Mouse (Mus musculus) T-helper 1 cell (primary cell): ENCODE data around the gene Fibcd1.

Experiments
- in situ Hi-C: fragments of 300-600 bp; cut with MboI, MseI; formaldehyde crosslinking; loops from one replicate; pipeline ENCODE4 v1.15.1; 2025; ENCODE audit warnings: high pct_unique_total_duplicates

Gene Fibcd1

DNA sequence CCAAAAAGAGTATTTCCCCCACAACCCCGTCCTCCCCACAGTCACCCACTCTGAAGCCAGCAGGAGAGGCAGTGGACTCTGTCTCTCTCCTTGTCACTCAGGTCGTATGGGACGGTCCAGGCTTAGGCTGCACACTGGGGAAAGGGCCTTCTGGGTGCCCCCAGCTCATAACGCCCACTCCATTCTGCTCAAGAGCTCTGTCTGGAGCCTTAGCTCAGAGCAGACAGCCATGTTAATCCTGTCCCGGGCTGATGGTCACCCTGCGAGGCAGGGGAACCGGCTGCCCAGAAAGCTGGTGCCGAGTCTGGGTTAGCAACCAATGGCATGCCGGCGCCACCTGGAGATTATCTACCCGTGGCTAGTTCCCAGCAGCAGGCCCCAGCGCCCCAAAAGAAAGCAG is 12.7 kb upstream of the Fibcd1 start:
- in situ Hi-C loops = no loop called here

- in situ Hi-C loops = no loop called here
These were observed 11.4 kb upstream of the Fibcd1 start for GRCm38 (mm10) chr2:31857180-31857579.

- in situ Hi-C loops = no loop called here
These were observed 10.2 kb upstream of the Fibcd1 start for GRCm38 (mm10) chr2:31855991-31856390.

DNA sequence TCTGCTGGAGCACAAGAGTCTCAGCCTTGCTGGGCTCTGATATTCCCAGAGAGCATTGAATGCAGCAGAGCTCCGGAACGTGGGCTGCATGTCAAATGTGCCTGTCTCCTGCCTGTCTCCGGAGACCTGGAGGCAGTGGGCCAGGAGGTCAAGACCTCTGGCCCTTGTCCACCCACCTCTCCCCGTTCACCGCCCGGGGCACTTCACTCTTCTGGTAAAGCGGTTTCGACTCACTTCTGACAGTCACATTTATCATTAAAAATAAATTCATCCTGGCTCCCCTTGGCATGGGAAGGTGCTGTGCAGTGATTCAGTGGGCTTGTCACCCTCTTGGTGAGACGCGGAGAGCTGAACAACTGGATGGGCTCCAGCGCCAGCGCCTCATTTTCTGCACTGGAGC is 4.3 kb upstream of the Fibcd1 start:
- in situ Hi-C loops = no loop called here

GRCm38 (mm10) chr2:31847908-31848307 is 2.1 kb upstream of the Fibcd1 start:
- in situ Hi-C loops = no loop called here

- in situ Hi-C loops = no loop called here
These were observed 1.2 kb upstream of the Fibcd1 start for GRCm38 (mm10) chr2:31846692-31847660.

DNA sequence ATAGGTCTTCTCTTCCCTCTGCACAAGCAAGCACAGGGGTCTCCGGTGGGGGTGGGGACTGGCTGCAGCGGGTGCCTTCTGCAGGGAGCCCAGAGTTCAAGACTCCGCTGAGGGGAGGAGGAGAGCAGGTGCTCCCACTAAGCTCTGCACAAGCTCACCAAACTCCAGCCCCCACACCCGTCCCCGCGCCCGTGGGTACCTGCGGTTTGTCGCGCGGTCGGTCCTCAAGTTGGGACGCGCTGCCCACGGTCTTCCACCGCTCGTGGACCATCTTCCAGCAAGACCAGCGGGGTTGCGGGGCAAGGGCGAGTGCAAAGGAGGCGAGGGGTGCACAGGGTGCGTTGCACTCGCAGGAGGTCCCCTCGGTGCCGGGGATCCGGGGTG is 301 bp downstream of the Fibcd1 start:
- in situ Hi-C loops = no loop called here

GRCm38 (mm10) chr2:31844729-31845136 is 1.1 kb downstream of the Fibcd1 start:
- in situ Hi-C loops = no loop called here

- in situ Hi-C loops = no loop called here
These were observed 6.9 kb downstream of the Fibcd1 start for GRCm38 (mm10) chr2:31838868-31839267.

GRCm38 (mm10) chr2:31836985-31837384 is 8.8 kb downstream of the Fibcd1 start:
- in situ Hi-C loops = no loop called here

- in situ Hi-C loops = no loop called here
These were observed 9.7 kb downstream of the Fibcd1 start for GRCm38 (mm10) chr2:31836091-31836490.

DNA sequence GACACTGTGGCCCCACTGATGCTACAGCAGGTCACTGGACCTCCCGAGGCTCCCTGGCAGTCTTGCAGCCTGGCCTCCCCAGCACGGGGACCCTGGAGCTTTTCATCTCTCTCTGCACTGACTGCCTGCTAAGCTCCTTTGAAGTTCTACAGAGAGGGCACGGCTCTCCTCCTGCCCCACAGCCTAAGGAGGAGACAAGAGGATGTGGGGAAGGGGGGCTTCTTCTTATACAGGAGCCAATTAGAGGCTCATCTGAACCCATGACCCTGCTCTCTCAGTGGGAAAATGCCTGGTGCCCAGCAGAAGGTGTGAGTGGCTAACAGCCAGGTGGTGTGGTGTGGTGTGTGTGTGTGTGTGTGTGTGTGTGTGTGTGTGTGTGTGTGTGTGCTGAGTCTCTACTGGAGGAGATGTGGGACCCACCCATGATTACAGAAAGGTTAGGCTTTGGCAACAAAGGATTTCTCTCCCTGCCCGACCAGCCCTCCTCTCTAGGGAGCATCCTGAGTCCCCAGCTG is 17.4 kb downstream of the Fibcd1 start:
- in situ Hi-C loops = no loop called here

DNA sequence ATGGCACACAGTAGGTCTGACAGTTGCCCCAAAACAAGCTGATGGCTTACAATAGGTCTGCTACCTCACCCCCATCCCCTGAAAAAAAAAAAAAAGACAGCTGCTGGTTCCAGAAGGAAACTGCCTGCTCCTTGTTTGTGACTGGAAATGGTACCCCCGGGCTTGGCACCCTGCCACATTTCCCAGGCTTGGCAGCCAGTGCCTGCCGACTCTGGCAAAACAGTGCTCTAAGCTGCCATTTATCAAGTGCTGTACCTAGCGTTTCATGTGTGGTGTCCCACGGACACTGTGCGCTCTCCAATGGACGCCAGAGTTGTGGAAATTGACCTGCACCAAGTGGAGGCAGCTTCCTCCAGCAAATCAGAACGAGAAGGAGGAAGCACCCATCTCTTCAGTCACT is 17.9 kb downstream of the Fibcd1 start:
- in situ Hi-C loops = no loop called here

DNA sequence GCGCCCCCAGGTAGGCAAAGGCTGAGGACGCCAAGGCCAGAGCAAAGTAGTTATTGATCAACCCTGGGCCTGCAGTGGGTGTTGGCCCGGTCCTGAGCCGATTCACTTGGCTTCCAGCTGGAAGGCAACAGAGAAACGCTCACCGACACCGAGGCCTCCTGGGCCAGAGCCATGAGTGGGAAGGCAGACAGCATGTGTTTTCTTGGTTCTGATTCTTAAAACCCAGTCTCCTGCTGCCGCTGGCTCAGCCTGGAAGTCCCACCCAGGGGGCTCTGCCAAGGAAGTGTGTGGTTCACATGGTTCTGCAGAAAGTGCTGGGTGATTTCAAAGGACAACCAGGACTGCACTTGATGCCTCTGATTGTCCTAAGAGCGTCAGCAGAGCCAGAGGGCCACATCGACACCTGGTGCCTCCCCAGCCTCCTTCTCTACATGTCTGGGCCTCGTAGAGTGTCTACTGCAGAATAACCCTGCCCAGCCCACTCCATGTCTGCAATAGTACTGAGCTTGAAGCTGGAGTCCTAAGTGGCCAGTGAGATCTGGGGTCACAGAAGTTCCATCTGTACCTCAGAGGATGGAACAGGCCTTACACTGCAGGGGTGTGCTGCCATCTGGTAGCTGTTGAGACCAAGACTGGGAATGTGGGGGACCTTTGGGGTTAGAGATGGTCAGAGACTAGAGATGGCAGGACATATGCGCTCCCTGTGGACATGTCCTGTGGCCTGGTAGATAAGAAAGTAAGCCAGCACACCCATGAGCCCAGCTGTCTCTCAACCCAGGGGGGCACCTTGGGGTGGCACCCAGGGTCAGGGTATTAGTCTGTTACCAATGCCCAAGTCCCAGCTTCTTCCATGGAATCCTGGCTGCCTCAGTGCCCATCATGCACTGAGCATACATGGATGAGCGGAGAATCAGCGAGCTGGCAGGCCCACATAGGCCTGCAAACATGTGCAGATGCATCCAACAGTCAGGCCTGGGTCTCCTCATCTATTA is 19.4 kb downstream of the Fibcd1 start:
- in situ Hi-C loops = no loop called here

DNA sequence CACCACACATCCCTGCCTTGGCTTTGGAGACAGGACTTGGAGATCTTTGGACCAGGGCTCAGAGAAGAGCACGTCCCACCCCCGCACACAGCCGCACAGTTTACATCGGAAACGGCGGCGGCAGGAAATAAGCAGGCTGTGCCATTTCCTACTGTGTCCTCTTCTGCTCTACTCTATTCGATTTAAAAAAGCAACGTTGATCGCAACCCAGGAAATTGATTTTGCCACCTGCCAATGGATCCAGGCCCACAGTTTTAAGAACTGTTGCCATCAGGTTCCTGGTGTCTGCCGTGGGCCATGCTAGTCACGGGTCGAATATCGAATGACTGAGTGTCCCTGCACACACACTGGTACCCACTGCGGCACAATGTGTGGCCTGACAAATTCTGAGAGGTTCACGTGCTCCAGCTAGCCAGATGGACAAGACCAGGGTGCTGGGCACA is 20.3 kb downstream of the Fibcd1 start:
- in situ Hi-C loops = no loop called here

DNA sequence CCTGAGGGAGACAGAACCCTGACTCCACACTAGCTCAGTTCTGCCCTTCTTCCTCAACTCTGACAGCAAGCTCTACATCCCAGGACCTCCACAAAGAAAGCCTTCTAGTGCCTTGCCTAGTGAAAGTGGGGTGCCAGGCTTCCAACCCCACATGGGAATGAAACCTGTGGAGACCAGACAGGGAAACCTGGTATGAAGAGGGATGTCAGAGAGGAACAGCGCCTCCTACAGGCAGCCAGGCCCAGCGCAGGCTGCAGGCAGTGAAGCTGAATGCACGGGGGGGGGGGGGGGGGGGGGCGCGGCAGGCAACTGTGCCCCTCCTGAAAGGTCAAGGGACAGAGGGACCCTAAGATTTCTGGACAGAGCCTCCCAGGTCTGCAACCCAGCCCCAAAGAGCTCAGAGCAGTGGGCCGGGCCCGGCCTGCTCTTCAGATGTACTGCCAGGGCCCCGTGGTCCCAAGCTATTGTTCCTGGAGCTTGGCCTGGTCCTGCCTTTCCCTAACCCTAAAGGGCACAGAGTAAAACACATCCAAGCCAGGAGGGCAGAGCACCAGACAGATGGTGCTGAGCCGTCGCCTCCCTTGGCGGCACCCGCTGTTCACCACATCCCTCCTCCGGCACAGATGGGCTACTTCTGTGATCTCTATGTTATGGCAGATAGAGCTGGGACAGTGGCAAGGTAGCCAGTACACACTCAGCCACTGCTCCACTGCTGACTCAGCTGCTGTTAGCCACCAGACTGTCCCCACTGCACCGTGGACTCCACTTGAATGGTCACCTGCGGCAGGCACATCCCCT is 21.7 kb downstream of the Fibcd1 start:
- in situ Hi-C loops = no loop called here

DNA sequence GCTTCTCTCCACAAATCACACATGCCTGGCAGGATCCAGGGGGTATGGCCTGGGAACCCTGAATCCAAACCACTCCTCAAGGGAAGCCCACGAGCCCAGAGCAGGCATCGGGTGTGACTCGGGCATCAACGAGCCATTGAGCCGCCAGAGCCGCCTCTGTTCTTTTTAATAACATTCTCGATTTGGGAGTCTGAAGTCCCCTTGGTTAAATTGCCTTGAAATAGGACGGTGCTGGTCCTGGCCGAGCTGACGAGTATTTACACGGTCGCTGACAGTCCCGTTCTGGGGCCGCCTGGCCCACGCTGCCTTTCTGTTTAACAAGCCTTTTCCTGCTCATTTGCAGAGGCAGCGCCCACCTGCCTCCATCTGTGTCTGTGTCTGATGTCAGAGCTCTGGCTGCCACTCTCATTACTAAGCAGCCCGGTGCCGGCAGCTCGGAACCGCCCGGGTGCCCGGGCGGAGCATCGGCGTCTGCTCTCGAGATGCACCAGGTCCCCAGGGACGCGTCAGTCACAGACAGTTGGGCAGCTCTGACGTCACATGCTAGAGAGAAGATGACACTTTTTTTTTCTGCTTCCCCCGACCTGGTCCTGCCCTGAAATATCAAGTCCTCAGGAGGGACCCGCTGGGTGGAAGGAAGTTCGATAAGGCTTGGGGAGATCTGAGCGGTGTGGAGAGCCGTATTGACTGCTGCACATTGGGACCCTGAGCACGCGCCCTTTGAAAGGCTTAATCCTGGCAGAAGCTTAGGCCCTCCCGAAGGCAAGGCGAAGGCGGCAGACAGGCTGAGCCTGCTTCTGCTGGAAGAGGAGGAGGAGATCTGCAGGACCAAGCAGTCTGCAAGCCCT is 23.1 kb downstream of the Fibcd1 start:
- in situ Hi-C loops = no loop called here

GRCm38 (mm10) chr2:31815367-31815766 is 30.4 kb downstream of the Fibcd1 start:
- in situ Hi-C loops = loop anchor here (5.0 kb wide), 1 partner anchor 107 kb away; no protein-coding TSS in a partner anchor

DNA sequence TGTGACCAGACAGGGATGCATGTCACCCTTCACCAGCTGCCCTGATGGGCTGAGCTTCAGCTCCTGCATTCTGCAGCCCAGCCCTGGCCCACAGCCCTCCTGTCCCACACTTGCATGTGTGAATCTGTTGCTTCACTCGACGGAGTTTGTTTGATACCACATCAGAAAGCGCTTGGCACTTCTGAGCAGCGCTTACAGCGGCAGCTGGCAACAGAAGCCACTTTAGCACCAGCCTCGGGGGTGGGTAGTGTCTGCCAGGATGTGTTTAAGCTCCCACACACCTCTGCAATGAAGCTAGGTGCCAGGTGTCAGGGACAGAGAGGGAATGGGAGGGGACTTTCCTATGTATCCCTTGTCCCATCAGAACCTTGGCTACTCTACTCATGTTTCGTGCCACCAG is 31.1 kb downstream of the Fibcd1 start:
- in situ Hi-C loops = loop anchor here (5.0 kb wide), 2 partner anchors 73 to 108 kb away; partner anchors contain the start of gene Lamc3

GRCm38 (mm10) chr2:31813641-31814040 is 32.2 kb downstream of the Fibcd1 start:
- in situ Hi-C loops = loop anchor here (5.0 kb wide), 1 partner anchor 74 kb away; the partner anchor contains the start of gene Lamc3
